Mouse (Mus musculus) spleen, adult 2 months (tissue): ENCODE measurements around the gene Calm1. TPM values are rescaled to one million over a fixed set of nuclear protein-coding genes. Genes with fewer than 3 reads are reported as not detected.
A peak's percentile ranks its signal among the peaks of the same experiment; 100 is the strongest.

Source experiments
- DNase-seq, 2 experiments: peaks; one replicate each; pipeline versions ENCODE4 v3.0.0 to v3.0.0-alpha.2; 2012 to 2021; ENCODE audit warnings: low spot score in 2 of 2, low read depth in 1 of 2
- H3K27ac ChIP-seq: fragments of 200-500 bp; 2 replicates; pipeline ENCODE4 v1.5.1; 2012; ENCODE audit warnings: low read length, inconsistent platforms; ENCODE audit not compliant: insufficient read depth
- H3K27me3 ChIP-seq: fragments of 200-500 bp; 2 replicates; pipeline ENCODE4 v1.6.1; 2012; ENCODE audit warnings: mild to moderate bottlenecking, moderate library complexity, low read length, inconsistent platforms; ENCODE audit not compliant: control insufficient read depth, insufficient read depth
- H3K36me3 ChIP-seq: fragments of 200-500 bp; 2 replicates; pipeline ENCODE4 v1.6.1; 2012; ENCODE audit warnings: mild to moderate bottlenecking, low read length, inconsistent platforms; ENCODE audit not compliant: control insufficient read depth, insufficient read depth
- H3K4me1 ChIP-seq: fragments of 200-500 bp; 2 replicates; pipeline ENCODE4 v1.6.1; 2011; ENCODE audit warnings: inconsistent platforms; ENCODE audit not compliant: control insufficient read depth, insufficient read depth, insufficient read length
- H3K4me3 ChIP-seq: fragments of 200-500 bp; 2 replicates; pipeline ENCODE4 v1.5.1; 2011; ENCODE audit warnings: mild to moderate bottlenecking, inconsistent platforms; ENCODE audit not compliant: insufficient read depth, insufficient read length; ENCODE audit errors: extremely low read depth
- CTCF ChIP-seq: fragments of 200-500 bp; IDR thresholded peaks from 2 replicates; pipeline ENCODE4 v1.5.1; 2011; ENCODE audit warnings: mild to moderate bottlenecking, inconsistent platforms; ENCODE audit not compliant: insufficient read depth, insufficient read length, insufficient replicate concordance; ENCODE audit errors: extremely low read depth
- POLR2A ChIP-seq: fragments of 200-500 bp; IDR thresholded peaks from 2 replicates; pipeline ENCODE4 v1.6.1; 2011; ENCODE audit warnings: low read depth, low read length, inconsistent platforms
- WGBS: fragments of 180-500 bp; shearing (Covaris S2); methylation state at CpG from one replicate; pipeline ENCODE4 v1.1.7; 2018; 5-methylcytosine and 5-hydroxymethylcytosine counted together
- polyA plus RNA-seq: library from polyadenylated mRNA; depleted of rRNA; stranded (reverse); fragments of >200 nt; gene quantifications from 2 replicates; pipeline ENCODE4 v1.2.3, GENCODE M21; 2012

Gene Calm1
- polyA plus RNA-seq, 1 experiment: 173 TPM

DNA sequence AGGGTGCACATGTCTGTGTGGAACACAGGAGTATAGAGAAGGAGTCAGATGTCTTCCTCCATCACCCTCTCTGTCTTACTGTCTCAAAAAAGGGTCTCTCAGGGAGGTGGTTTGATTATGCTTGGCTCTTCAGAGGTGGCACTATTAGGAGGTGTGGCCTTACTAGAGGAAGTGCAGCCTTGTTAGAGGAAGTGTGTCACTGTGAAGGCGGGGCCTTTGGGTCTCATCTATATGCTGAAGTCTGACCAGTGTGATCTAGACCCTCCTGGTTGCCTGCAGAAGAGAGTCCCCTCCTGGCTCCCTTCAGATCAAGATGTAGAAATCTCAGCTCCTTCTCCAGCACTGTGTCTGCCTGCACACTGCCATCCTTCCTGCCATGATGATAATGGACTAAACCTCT is 5.1 kb upstream of the Calm1 start:
- Histone ChIP-seq H3K4me1 (no peaks in the 10 kb centered on the region), H3K4me3 (no peak overlapping the region), H3K36me3 (no peaks in the 10 kb centered on the region), H3K27me3 (no peaks in the 10 kb centered on the region), H3K27ac (no peak overlapping the region)
- no peak for DNase-seq
- WGBS: 90% methylated on average over 1 of the region's 1 CpGs
- no peak for TF ChIP-seq CTCF
- no peak for TF ChIP-seq POLR2A

DNA sequence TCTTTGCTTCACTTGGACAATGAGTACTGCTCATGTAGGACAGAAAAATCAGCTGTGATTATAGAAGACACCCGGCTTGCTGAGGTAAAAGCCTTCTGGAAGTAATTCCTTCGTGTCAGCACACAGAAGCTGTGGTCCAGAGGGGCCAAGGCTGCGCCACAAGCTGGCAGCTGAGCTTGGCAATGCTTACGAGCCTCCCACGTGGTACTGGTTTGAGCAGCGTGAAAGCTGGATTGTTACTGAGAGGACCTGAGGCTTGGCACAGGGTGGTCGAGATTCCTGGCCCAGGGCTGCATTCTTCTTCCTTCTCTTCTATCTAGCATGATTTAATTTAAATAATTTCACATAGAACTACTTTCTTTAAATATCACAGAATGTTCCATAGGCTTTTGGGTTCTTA is 2.4 kb upstream of the Calm1 start:
- no peak for DNase-seq
- Histone ChIP-seq H3K4me1 (no peaks in the 10 kb centered on the region), H3K36me3 (no peaks in the 10 kb centered on the region), H3K27me3 (no peaks in the 10 kb centered on the region), H3K27ac (no peak overlapping the region), H3K4me3 (no peak overlapping the region)
- 82% methylated on average over 7 of the region's 7 CpGs for WGBS
- TF ChIP-seq CTCF (no peak), POLR2A (no peak)

DNA sequence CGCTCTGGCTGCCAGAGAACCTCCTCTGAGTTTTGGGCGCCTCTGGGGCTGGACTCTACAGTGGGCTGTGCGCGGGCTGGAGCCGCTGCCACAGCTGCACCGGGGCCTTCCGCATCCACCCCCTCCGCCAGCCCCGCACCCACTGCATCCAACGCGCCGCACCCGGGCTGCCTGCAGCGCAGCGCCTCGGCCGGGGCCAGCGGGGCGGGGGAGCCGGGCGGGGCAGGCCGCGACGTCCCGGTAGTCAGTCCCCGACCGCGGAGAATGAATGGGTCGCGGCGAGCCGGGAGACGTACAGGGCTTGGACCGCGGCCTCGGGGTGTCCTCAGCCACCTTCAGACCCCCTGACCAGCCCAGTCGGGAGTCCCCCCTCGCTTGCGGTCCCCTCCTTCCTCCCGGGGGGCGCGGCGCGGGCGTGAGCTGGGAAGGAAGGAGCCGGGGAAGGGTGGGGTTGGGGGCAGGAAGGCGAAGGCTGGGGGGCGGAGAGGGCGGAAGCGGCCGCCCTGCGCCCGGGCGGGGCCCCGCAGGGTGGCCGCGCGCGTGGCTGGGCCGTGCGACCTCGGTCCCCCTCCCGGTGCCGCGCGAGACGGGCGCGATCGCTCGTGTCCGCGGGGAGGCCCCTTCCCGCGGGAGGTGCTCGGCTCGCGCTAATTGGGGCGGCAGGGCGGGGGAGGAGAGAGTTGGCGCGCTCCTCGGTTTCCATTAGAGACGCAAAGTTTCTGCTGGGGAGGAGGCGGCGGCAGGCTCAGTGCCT is 833 bp downstream of the Calm1 start:
- peak; percentile 17 to 62 for DNase-seq
- H3K4me3 ChIP-seq: peak overlapping the region; percentile 91
- peaks cover 16% of the 10 kb centered on the region for H3K36me3 ChIP-seq
- H3K27ac ChIP-seq: peak overlapping the region; percentile 87
- H3K4me1 ChIP-seq: peaks cover 3% of the 10 kb centered on the region; the same call in 1 of the 2 replicates
- TF ChIP-seq CTCF: no peak
- H3K27me3 ChIP-seq: no peaks in the 10 kb centered on the region
- under 1% methylated on average over 77 of the region's 86 CpGs for WGBS

DNA sequence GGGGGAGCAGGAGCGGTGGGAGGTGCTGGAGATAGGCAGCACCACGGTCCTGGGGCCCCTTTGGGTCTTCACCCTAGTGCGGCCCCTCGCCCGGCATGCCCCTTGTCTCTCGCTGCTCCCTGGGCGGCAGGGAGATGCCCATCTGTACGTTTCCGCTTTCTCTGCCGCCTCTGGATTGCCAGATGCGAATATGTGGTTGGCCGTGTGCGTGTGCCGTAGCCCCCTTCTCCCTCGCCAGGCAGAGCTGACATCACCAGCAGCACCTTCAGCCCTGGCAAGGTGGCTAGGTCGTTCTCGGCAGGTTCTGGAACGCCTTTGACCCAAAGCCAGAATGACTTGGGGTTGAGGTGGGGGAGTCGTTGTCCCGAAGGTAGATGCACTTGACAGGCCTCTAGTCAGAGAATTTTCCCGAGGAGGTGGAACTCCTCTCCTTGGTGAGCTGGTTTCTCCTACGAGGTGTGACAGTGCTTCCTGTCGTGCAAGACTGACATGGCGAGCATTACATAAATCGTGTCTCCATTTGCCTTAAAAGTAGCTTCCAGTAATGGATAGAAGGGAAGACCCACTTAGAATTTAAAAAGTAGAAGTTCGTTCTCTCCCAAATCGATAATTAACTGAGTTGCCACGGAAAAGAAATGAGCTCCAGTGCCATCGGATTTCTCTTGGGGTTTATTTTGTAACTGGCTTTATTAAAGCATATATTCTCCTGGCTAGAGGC is 1.6 kb downstream of the Calm1 start:
- peaks cover 3% of the 10 kb centered on the region; the same call in 1 of the 2 replicates for H3K4me1 ChIP-seq
- WGBS: 1% methylated on average over 29 of the region's 29 CpGs
- peak; percentile 19 to 25 for DNase-seq
- no peak for TF ChIP-seq CTCF
- no peaks in the 10 kb centered on the region for H3K27me3 ChIP-seq
- peak overlapping the region; percentile 87 for H3K27ac ChIP-seq
- H3K4me3 ChIP-seq: peak overlapping the region; percentile 91
- H3K36me3 ChIP-seq: peaks cover 21% of the 10 kb centered on the region

DNA sequence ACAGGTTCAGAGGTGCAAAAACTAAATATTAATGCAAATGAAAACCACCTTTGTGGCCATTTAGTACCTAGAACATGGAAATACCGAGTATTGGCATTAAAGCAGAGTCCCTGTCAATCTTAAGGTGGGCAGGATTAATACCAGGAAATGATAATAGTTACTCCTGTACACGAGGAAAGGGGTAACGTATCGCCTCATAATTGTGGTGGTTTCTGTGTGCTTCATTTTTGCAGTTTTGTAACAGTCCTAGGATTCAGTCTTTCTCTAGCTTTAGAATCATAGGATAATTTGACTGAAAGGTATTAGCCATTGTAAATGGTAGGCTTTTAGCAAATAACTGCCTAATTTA is 2.1 kb downstream of the Calm1 start:
- no peak for TF ChIP-seq CTCF
- no peak for TF ChIP-seq POLR2A
- WGBS: 3% methylated on average over 4 of the region's 4 CpGs
- peaks cover 3% of the 10 kb centered on the region; the same call in 1 of the 2 replicates for H3K4me1 ChIP-seq
- H3K27ac ChIP-seq: no peak overlapping the region
- peaks cover 23% of the 10 kb centered on the region for H3K36me3 ChIP-seq
- peak overlapping the region; percentile 91; the same call in 1 of the 2 replicates for H3K4me3 ChIP-seq
- DNase-seq: no peak
- H3K27me3 ChIP-seq: no peaks in the 10 kb centered on the region

DNA sequence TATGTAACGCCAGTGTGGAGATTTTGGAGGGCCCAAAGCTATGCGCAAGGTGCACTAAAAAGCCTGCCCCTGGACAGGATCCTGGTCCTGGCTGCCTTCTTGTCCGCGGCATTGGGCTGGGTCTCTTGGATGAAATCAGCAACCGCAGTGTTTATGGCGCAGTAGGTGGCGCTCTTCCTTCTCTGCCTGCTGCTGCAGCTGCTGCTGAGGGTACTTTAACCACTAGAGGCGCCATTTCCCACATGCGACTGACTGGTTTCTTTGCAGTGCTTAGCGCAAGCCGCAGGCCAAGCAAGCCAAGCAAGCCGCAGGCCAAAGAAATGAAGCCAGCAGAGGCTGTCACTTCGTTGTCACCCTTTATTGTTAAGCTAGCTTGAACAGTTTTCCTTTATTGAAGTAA is 2.6 kb downstream of the Calm1 start:
- WGBS: 1% methylated on average over 13 of the region's 13 CpGs
- DNase-seq: peak; percentile 87 to 91
- Histone ChIP-seq H3K36me3 (peaks cover 28% of the 10 kb centered on the region), H3K4me1 (peaks cover 3% of the 10 kb centered on the region; the same call in 1 of the 2 replicates), H3K4me3 (peak overlapping the region; percentile 52; the same call in 1 of the 2 replicates), H3K27ac (no peak overlapping the region), H3K27me3 (no peaks in the 10 kb centered on the region)
- TF ChIP-seq CTCF: peak; percentile 98; the same call in 1 of the 2 replicates
- no peak for TF ChIP-seq POLR2A

DNA sequence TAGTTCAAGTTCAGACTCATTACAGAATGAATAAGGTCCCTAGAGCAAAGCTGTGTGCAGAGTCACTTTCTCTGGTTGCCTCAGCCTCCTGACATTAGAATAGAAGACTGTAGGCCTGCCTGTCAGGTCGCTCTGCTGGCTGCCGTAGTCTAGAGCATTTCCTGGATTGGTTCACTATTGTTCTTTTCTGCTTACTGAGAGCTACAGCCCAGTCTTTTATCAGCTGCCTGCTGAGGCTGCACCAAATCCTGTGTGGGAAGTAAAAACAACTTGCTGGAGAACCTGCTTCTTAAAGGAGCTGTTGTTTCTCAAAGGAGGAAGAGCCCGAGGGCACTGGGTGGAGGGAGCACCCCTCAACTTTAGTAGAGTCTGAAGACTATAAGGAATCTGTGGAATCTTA is 4.5 kb downstream of the Calm1 start:
- Histone ChIP-seq H3K36me3 (peaks cover 38% of the 10 kb centered on the region), H3K4me3 (no peak overlapping the region), H3K27me3 (no peaks in the 10 kb centered on the region), H3K4me1 (peaks cover 3% of the 10 kb centered on the region; the same call in 1 of the 2 replicates), H3K27ac (no peak overlapping the region)
- DNase-seq: no peak
- WGBS: 61% methylated on average over 3 of the region's 3 CpGs
- TF ChIP-seq CTCF (no peak), POLR2A (no peak)
